Mouse (Mus musculus): ENCODE measurements around the gene Foxl1. TPM values are rescaled to one million over a fixed set of nuclear protein-coding genes. Genes with fewer than 3 reads are reported as not detected.

Foxl1 gene
- total RNA-seq (2015) (not detected in 2 replicates), total RNA-seq (2017) (not detected in 2 replicates)

- no peak for ATAC-seq (replicated peaks; ENCODE audit: poor library complexity)
These were observed at the start of gene Foxl1 for GRCm38 (mm10) chr8:121127756-121128375. TSS of gene Foxl1 (plus strand) at chr8:121127940.

- ATAC-seq (replicated peaks; ENCODE audit: poor library complexity), result no peak
These were observed 49.0 kb upstream of the Foxl1 start for GRCm38 (mm10) chr8:121078721-121079120.

GRCm38 (mm10) chr8:121079201-121079600, 48.5 kb upstream of the Foxl1 start:
- no peak for ATAC-seq (replicated peaks; ENCODE audit: poor library complexity)

GRCm38 (mm10) chr8:121079944-121080343, 47.8 kb upstream of the Foxl1 start:
- ATAC-seq (replicated peaks; ENCODE audit: poor library complexity), result no peak

GRCm38 (mm10) chr8:121080361-121081090, 47.2 kb upstream of the Foxl1 start:
- ATAC-seq (replicated peaks; ENCODE audit: poor library complexity), result no peak

- ATAC-seq (replicated peaks; ENCODE audit: poor library complexity), result no peak
These were observed 46.3 kb upstream of the Foxl1 start for GRCm38 (mm10) chr8:121081398-121081797.

GRCm38 (mm10) chr8:121082218-121083092, 45.3 kb upstream of the Foxl1 start:
- no peak for ATAC-seq (replicated peaks; ENCODE audit: poor library complexity)

- ATAC-seq (replicated peaks; ENCODE audit: poor library complexity), result no peak
These were observed 44.4 kb upstream of the Foxl1 start for GRCm38 (mm10) chr8:121083093-121083935.

- no peak for ATAC-seq (replicated peaks; ENCODE audit: poor library complexity)
These were observed 43.9 kb upstream of the Foxl1 start for GRCm38 (mm10) chr8:121083936-121084209.

- no peak for ATAC-seq (replicated peaks; ENCODE audit: poor library complexity)
These were observed 43.4 kb upstream of the Foxl1 start, which contains the start of gene Foxf1 for GRCm38 (mm10) chr8:121084210-121084951. TSS of gene Foxf1 (plus strand) at chr8:121084386.

- no peak for ATAC-seq (replicated peaks; ENCODE audit: poor library complexity)
These were observed 42.7 kb upstream of the Foxl1 start for GRCm38 (mm10) chr8:121085011-121085410.

- ATAC-seq (replicated peaks; ENCODE audit: poor library complexity), result no peak
These were observed 42.2 kb upstream of the Foxl1 start for GRCm38 (mm10) chr8:121085561-121085960.

GRCm38 (mm10) chr8:121086004-121086900, 41.5 kb upstream of the Foxl1 start:
- ATAC-seq (replicated peaks; ENCODE audit: poor library complexity), result no peak

GRCm38 (mm10) chr8:121088281-121088680, 39.5 kb upstream of the Foxl1 start:
- ATAC-seq (replicated peaks; ENCODE audit: poor library complexity), result no peak

GRCm38 (mm10) chr8:121088871-121089630, 38.7 kb upstream of the Foxl1 start:
- no peak for ATAC-seq (replicated peaks; ENCODE audit: poor library complexity)

- no peak for ATAC-seq (replicated peaks; ENCODE audit: poor library complexity)
These were observed 37.9 kb upstream of the Foxl1 start for GRCm38 (mm10) chr8:121089631-121090380.

GRCm38 (mm10) chr8:121090716-121091115, 37.0 kb upstream of the Foxl1 start:
- no peak for ATAC-seq (replicated peaks; ENCODE audit: poor library complexity)

- no peak for ATAC-seq (replicated peaks; ENCODE audit: poor library complexity)
These were observed 35.6 kb upstream of the Foxl1 start for GRCm38 (mm10) chr8:121092141-121092540.

All from megakaryocyte progenitor cell, adult 5-6 weeks (primary cell).